Mouse (Mus musculus) ES-E14 (cell line): ENCODE data around the gene Sec63.

ENCODE experiments used
- CHD2 ChIP-seq: IDR thresholded peaks from 2 replicates; pipeline ENCODE4 v1.6.1; 2014; ENCODE audit warnings: mild to moderate bottlenecking, low read depth, low read length, inconsistent platforms
- HCFC1 ChIP-seq: IDR thresholded peaks from 2 replicates; pipeline ENCODE4 v1.6.1; 2012; ENCODE audit warnings: low read length, inconsistent platforms, borderline replicate concordance; ENCODE audit not compliant: insufficient read depth
- MAFK ChIP-seq: IDR thresholded peaks from 2 replicates; pipeline ENCODE4 v1.6.1; 2014; ENCODE audit warnings: mild to moderate bottlenecking, low read depth, low read length, inconsistent platforms; ENCODE audit not compliant: insufficient read depth
- ZC3H11A ChIP-seq: IDR thresholded peaks from 2 replicates; pipeline ENCODE4 v1.6.1; 2012; ENCODE audit warnings: low read depth, mild to moderate bottlenecking, inconsistent platforms, low read length, borderline replicate concordance
- ZNF384 ChIP-seq: IDR thresholded peaks from 2 replicates; pipeline ENCODE4 v1.6.1; 2012; ENCODE audit warnings: low read depth, low read length, inconsistent platforms

DNA sequence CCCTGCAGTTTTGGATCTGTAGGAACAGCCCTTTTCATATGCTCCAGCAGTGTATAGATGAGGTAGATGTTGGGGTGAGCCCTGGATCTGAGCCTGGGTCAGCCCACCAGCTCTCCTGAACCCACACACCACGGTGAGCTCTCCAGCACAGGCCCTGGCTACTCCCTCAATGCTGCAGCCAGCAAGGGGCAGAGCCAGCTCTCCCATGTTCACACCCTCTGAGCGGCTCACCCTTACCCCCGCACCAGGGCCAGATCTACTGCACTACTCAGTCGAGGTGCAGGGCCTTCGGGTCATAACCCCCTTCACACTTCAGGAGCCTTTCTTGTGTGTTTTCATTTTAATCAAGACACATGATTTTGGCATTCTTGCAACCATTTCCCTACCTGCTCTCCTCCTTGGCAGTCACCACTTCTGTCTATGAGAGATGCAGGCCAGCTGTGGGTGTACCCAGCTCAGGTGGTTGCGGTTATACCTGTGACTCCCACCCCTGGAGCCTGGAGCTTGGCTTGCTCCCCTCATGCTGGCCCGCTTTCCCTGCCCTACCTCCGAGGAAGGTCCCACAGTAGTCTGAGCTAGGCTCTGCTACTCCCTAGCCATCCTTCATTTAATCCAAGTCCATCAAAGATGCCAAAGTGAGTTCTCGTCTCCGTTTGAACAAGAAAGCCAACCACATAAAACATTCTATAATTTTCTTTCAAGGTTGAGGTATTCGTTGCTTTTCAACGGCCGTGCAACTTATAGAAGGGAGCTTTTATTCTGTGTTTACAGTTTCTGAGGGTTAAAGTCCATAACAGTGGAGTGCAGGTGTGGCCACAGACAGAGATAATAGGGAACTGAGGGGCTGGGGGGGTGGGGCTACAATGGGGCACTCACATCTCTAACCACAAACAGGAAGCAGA is 87.1 kb downstream of the Sec63 start:
- TF ChIP-seq CHD2 (no peak), HCFC1 (no peak), ZC3H11A (no peak), ZNF384 (no peak), MAFK (no peak)
